Mouse (Mus musculus) myocyte (in vitro differentiated cells): ENCODE measurements around the gene Mylk3. TPM values are rescaled to one million over a fixed set of nuclear protein-coding genes. Genes with fewer than 3 reads are reported as not detected.

ENCODE experiments used
- H3K27me3 ChIP-seq: one replicate; pipeline ENCODE4 v1.6.1; 2011; ENCODE audit not compliant: control insufficient read depth, insufficient read depth, insufficient read length
- H3K36me3 ChIP-seq: one replicate; pipeline ENCODE4 v1.6.1; 2011; ENCODE audit not compliant: control insufficient read depth, insufficient read depth
- H3K4me2 ChIP-seq: one replicate; pipeline ENCODE4 v1.6.1; 2011; ENCODE audit warnings: low read depth, control low read depth
- H3K4me3 ChIP-seq: one replicate; pipeline ENCODE4 v1.5.1; 2011; ENCODE audit warnings: mild to moderate bottlenecking, control low read depth, moderate library complexity
- H3K79me2 ChIP-seq: one replicate; pipeline ENCODE4 v1.6.1; 2011; ENCODE audit not compliant: control insufficient read depth, insufficient read depth
- H3ac ChIP-seq: one replicate; pipeline ENCODE4 v1.6.1; 2011; ENCODE audit not compliant: control insufficient read depth, insufficient read length
- CEBPB ChIP-seq: IDR thresholded peaks from 2 replicates; pipeline ENCODE4 v1.6.1; 2011; ENCODE audit warnings: mild to moderate bottlenecking, moderate library complexity; ENCODE audit not compliant: poor library complexity, insufficient read depth, severe bottlenecking
- E2F4 ChIP-seq: IDR thresholded peaks from one replicate; pipeline ENCODE4 v1.6.1; 2011; ENCODE audit warnings: mild to moderate bottlenecking, control low read depth, moderate library complexity; ENCODE audit not compliant: insufficient read depth
- MAX ChIP-seq: IDR thresholded peaks from one replicate; pipeline ENCODE4 v1.6.1; 2011; ENCODE audit warnings: low read depth, mild to moderate bottlenecking, control low read depth
- MYOD1 ChIP-seq, 3 experiments: IDR thresholded peaks; one replicate each; pipeline ENCODE4 v1.6.1; 2011; ENCODE audit warnings: control low read depth in 2 of 3, low read depth in 2 of 3, mild to moderate bottlenecking in 2 of 3, moderate library complexity in 1 of 3; ENCODE audit not compliant: insufficient read length in 2 of 3, control insufficient read depth in 1 of 3
- MYOG ChIP-seq, 3 experiments: IDR thresholded peaks; one replicate each; pipeline ENCODE4 v1.6.1; 2011; ENCODE audit warnings: control low read depth in 2 of 3, low read depth in 2 of 3, mild to moderate bottlenecking in 2 of 3; ENCODE audit not compliant: insufficient read length in 2 of 3, control insufficient read depth in 1 of 3, insufficient read depth in 1 of 3
- POLR2A ChIP-seq: IDR thresholded peaks from one replicate; pipeline ENCODE4 v1.6.1; 2011; ENCODE audit warnings: low read depth, mild to moderate bottlenecking, control low read depth, moderate library complexity; ENCODE audit not compliant: insufficient read length
- POLR2AphosphoS2 ChIP-seq: IDR thresholded peaks from one replicate; pipeline ENCODE4 v1.6.1; 2011; ENCODE audit warnings: low read depth, control low read depth; ENCODE audit not compliant: insufficient read length
- REST ChIP-seq: IDR thresholded peaks from one replicate; pipeline ENCODE4 v1.6.1; 2011; ENCODE audit warnings: mild to moderate bottlenecking, control low read depth, moderate library complexity; ENCODE audit not compliant: insufficient read depth, insufficient read length
- SRF ChIP-seq: IDR thresholded peaks from one replicate; pipeline ENCODE4 v1.6.1; 2011; ENCODE audit warnings: low read depth; ENCODE audit not compliant: control insufficient read depth, insufficient read length
- TCF12 ChIP-seq: IDR thresholded peaks from one replicate; pipeline ENCODE4 v1.6.1; 2011; ENCODE audit warnings: mild to moderate bottlenecking, control low read depth; ENCODE audit not compliant: poor library complexity, insufficient read depth, severe bottlenecking
- TCF3 ChIP-seq: IDR thresholded peaks from one replicate; pipeline ENCODE4 v1.6.1; 2011; ENCODE audit warnings: low read depth, control low read depth; ENCODE audit not compliant: insufficient read length
- USF1 ChIP-seq: IDR thresholded peaks from one replicate; pipeline ENCODE4 v1.6.1; 2011; ENCODE audit warnings: low read depth, mild to moderate bottlenecking, control low read depth, moderate library complexity
- polyA plus RNA-seq: library from polyadenylated mRNA; unstranded; fragments of >200 nt; fragmentation: generic; extraction: Trizol; gene quantifications from one replicate; pipeline ENCODE4 v1.2.1, GENCODE M21; 2012; ENCODE audit warnings: missing spikeins

Mylk3 gene
- polyA plus RNA-seq, 1 experiment = 3.7 TPM

GRCm38 (mm10) chr8:85393199-85393598 is 7.1 kb upstream of the Mylk3 start:
- H3K36me3 ChIP-seq = no peaks in the 10 kb centered on the region
- no peaks in the 10 kb centered on the region for H3K27me3 ChIP-seq
- no peak for TF ChIP-seq E2F4
- no peak for TF ChIP-seq TCF12
- TF ChIP-seq POLR2A = no peak
- no peak for TF ChIP-seq REST
- TF ChIP-seq POLR2AphosphoS2 = no peak
- no peak for TF ChIP-seq MYOD1 (IDR thresholded peaks at IDR 0.05; ENCODE audit: control insufficient read depth in 1 of 3, insufficient read length in 2 of 3, low read depth in 2 of 3)
- TF ChIP-seq CEBPB = no peak
- no peak for TF ChIP-seq USF1
- no peak for TF ChIP-seq TCF3
- TF ChIP-seq MYOG (IDR thresholded peaks at IDR 0.05; ENCODE audit: control insufficient read depth in 1 of 3, insufficient read depth in 1 of 3, insufficient read length in 2 of 3, low read depth in 2 of 3) = no peak
- no peak for TF ChIP-seq MAX
- TF ChIP-seq SRF = no peak
- H3ac ChIP-seq = no peak overlapping the region
- H3K4me3 ChIP-seq = no peak overlapping the region
- no peak overlapping the region for H3K4me2 ChIP-seq
- H3K79me2 ChIP-seq = no peaks in the 10 kb centered on the region

GRCm38 (mm10) chr8:85391438-85391837 is 5.3 kb upstream of the Mylk3 start:
- Histone ChIP-seq H3K27me3 (no peaks in the 10 kb centered on the region), H3ac (no peak overlapping the region), H3K36me3 (no peaks in the 10 kb centered on the region), H3K4me2 (no peak overlapping the region), H3K79me2 (no peaks in the 10 kb centered on the region), H3K4me3 (no peak overlapping the region)
- TF ChIP-seq REST = no peak
- TF ChIP-seq SRF = no peak
- no peak for TF ChIP-seq POLR2A
- no peak for TF ChIP-seq MYOD1 (IDR thresholded peaks at IDR 0.05; ENCODE audit: control insufficient read depth in 1 of 3, insufficient read length in 2 of 3, low read depth in 2 of 3)
- TF ChIP-seq E2F4 = no peak
- no peak for TF ChIP-seq MYOG (IDR thresholded peaks at IDR 0.05; ENCODE audit: control insufficient read depth in 1 of 3, insufficient read depth in 1 of 3, insufficient read length in 2 of 3, low read depth in 2 of 3)

- Histone ChIP-seq H3K4me2 (peak overlapping the region; percentile 58), H3K79me2 (no peaks in the 10 kb centered on the region), H3ac (no peak overlapping the region), H3K4me3 (no peak overlapping the region), H3K27me3 (no peaks in the 10 kb centered on the region), H3K36me3 (no peaks in the 10 kb centered on the region)
- peak in 1 of 3 experiments; percentile 9 for TF ChIP-seq MYOG (IDR thresholded peaks at IDR 0.05; ENCODE audit: control insufficient read depth in 1 of 3, insufficient read depth in 1 of 3, insufficient read length in 2 of 3, low read depth in 2 of 3)
- TF ChIP-seq USF1 = no peak
These were observed 4.2 kb downstream of the Mylk3 start for GRCm38 (mm10) chr8:85381926-85382325.

- Histone ChIP-seq H3K36me3 (no peaks in the 10 kb centered on the region), H3K27me3 (no peaks in the 10 kb centered on the region), H3K4me3 (no peak overlapping the region), H3K4me2 (peak overlapping the region; percentile 58), H3ac (no peak overlapping the region), H3K79me2 (no peaks in the 10 kb centered on the region)
- TF ChIP-seq POLR2A = no peak
- no peak for TF ChIP-seq POLR2AphosphoS2
- peak; percentile 11 to 85 (median 70) for TF ChIP-seq MYOG (IDR thresholded peaks at IDR 0.05; ENCODE audit: control insufficient read depth in 1 of 3, insufficient read depth in 1 of 3, insufficient read length in 2 of 3, low read depth in 2 of 3)
- no peak for TF ChIP-seq CEBPB
- TF ChIP-seq TCF12 = peak; percentile 47
- no peak for TF ChIP-seq E2F4
- no peak for TF ChIP-seq MAX
- TF ChIP-seq REST = no peak
- peak in 1 of 3 experiments; percentile 59 for TF ChIP-seq MYOD1 (IDR thresholded peaks at IDR 0.05; ENCODE audit: control insufficient read depth in 1 of 3, insufficient read length in 2 of 3, low read depth in 2 of 3)
- TF ChIP-seq SRF = peak; percentile 38
- no peak for TF ChIP-seq TCF3
- TF ChIP-seq USF1 = no peak
These were observed 5.3 kb downstream of the Mylk3 start for GRCm38 (mm10) chr8:85380824-85381209.

- H3K4me3 ChIP-seq = no peak overlapping the region
- TF ChIP-seq REST (no peak), MYOG (IDR thresholded peaks at IDR 0.05; ENCODE audit: control insufficient read depth in 1 of 3, insufficient read depth in 1 of 3, insufficient read length in 2 of 3, low read depth in 2 of 3) (peak; percentile 78 to 97 (median 82)), POLR2A (no peak), MYOD1 (IDR thresholded peaks at IDR 0.05; ENCODE audit: control insufficient read depth in 1 of 3, insufficient read length in 2 of 3, low read depth in 2 of 3) (peak; percentile 2 to 96 (median 89)), SRF (no peak), TCF12 (peak; percentile 86), TCF3 (peak; percentile 82), MAX (no peak), USF1 (no peak), CEBPB (peak; percentile 80; the same call in 1 of the 2 replicates)
- peak overlapping the region; percentile 58 for H3K4me2 ChIP-seq
These were observed 5.9 kb downstream of the Mylk3 start for GRCm38 (mm10) chr8:85380123-85380823.

More at GRCm38 (mm10) chr8:85380123-85380823, 5.9 kb downstream of the Mylk3 start:
- Histone ChIP-seq H3ac (no peak overlapping the region), H3K36me3 (no peaks in the 10 kb centered on the region), H3K27me3 (no peaks in the 10 kb centered on the region), H3K79me2 (no peaks in the 10 kb centered on the region)
